Mouse (Mus musculus): Measurements from ENCODE around the gene Pramel1.
"Not testable (repeated sequence)": the region's sequence is repeated elsewhere in the genome, so short reads cannot be mapped to it uniquely, and the experiment has no call there.

Pramel1 gene

DNA sequence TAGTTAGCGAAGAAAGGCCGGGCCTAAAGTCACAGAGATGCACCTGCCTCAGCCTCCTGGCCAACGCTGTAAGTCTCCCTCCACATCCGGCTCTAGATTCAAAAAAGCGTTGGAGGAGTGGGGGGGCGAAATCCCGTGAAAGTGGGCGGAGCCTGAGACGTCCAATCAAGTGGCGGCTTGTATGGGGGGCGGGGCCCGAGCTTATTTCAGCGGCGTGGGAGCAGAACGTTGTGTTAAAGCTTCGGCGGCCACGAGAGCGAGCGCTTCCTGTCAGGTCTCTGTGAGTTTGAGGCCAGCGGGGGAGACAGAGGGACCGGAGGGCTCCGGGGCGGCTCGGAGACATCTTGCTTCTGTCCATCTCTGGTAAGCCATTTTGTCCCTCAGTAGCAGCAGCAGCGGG, at the start of gene Pramel1:
Pramel1 (plus strand) TSS at position 248 of the 400 bp plus-strand sequence.
- DNase-seq, result no peak

DNA sequence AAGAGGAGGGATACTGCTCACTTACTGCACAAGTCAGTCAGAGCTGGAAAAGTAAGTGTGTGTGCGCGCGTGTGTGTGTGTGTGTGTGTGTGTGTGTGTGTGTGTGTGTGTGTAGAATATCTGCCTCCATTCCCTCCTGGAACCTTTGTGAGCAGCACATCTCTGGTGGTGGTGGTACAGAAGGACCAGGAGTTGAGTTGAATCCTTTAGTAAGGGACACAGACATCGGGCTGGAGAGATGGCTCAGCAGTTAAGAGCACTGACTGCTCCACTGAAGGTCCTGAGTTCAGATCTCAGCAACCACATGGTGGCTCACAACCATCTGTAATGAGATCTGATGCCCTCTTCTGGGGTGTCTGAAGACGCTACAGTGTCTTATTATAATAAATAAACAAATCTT, 48.7 kb upstream of the Pramel1 start:
- not testable (repeated sequence) for DNase-seq

GRCm38 (mm10) chr4:143348678-143349077, 45.5 kb upstream of the Pramel1 start:
- no peak for DNase-seq

GRCm38 (mm10) chr4:143349484-143349906, 44.7 kb upstream of the Pramel1 start, which contains the start of gene Lrrc38:
Gene Lrrc38 (plus strand): TSS chr4:143349757.
- DNase-seq, result peak; percentile 10

DNA sequence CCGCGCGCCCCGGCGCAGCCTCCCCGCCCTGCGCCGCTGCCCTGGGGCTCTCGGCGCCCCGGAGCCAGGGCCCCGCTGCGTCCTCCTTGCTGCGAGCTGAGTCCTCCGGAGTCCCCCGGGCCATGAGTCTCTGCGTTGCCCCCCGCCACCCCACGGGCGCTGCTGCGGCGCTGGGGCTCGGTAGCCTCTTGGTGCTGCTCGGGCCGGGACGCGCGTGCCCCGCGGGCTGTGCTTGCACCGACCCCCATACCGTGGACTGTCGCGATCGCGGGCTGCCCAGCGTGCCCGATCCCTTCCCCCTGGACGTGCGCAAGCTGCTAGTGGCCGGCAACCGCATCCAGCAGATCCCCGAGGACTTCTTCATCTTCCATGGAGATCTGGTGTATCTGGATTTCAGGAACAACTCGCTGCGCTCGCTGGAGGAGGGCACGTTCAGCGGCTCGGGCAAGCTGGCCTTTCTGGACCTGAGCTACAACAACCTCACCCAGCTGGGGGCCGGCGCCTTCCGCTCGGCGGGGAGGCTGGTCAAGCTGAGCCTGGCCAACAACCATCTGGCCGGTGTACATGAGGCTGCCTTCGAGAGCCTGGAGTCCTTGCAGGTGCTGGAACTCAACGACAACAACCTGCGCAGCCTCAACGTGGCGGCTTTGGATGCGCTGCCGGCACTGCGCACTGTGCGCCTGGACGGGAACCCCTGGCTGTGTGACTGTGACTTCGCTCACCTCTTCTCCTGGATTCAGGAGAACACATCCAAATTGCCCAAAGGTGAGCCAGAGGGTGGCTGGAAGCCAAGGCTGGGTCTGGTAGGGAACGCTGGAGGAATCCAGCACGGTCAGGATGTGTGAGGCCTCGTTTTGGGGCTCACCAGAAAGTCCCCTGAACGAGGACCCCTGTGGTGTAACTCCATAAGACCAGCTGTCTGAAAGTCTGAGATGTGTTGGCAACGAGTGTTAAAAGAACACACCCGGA, 43.9 kb upstream of the Pramel1 start:
- DNase-seq, result no peak

GRCm38 (mm10) chr4:143352301-143352700, 41.9 kb upstream of the Pramel1 start:
- no peak for DNase-seq

- DNase-seq, result no peak
These were observed 32.7 kb upstream of the Pramel1 start for GRCm38 (mm10) chr4:143361520-143361919.

DNA sequence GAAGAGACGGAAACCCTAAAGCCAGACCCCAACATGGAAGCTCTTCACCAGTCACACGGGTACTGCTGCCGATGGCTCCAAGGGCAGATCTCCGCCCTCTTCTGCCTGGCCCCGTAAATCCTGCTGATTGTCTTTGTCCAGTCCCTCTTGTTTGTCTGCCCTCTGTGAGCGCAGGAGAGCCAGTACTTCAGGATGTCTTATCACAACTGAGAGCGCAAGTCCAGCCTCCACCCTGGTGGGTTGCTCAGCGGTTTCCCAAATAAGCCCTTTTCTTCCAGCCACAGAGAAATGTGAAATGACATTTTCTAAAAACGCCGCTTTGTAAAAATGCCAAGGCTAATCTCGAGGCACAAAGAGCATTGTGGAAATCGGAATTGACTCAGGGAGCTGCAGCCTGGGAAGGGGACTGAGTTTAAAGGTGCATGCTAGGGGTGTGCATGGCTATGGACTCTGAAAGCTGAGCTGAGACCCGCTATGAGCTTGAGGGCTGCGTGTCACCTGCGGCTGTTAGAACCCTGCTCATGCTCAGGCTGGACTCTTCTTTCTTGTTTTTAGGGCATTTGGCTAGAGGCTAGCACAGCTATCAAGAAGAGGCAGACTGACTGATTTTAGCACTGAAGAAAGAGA, 27.7 kb upstream of the Pramel1 start:
- no peak for DNase-seq

GRCm38 (mm10) chr4:143379480-143379879, 14.7 kb upstream of the Pramel1 start:
- no peak for DNase-seq

- DNase-seq, result no peak
These were observed 14.1 kb upstream of the Pramel1 start for GRCm38 (mm10) chr4:143379931-143380715.

DNA sequence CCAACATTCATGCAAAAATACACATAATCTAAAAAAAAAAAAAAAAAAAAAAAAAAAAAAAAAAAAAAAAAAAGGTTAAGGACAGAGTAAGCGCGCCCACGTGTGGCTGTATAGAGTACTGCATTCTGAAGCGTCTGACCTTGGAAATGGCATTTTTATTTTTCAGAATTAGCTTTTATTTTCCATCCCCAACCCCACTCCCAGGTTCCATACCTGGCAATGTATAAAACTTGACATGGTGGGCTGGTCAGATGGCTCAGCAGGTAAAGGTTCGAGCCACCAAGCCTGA, 13.6 kb upstream of the Pramel1 start:
- peak; percentile 70 for DNase-seq

DNA sequence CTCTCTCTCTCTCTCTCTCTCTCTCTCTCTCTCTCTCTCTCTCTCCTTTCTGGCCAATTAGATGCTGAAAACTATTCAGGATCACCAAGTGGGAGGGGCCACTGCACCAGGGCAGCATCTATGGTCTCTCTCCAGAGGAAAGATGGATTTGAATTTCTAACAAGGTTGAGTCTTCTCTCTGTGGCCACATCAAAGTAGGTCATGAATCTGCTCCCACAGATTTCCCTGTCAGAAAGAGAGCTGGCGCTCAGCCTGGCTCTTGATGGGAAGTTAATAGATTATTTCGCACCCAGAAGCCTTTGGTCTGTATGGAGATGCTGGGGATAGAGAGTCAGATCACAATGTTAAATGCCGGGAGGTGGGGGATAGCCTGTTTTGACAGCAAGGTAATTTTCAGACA, 12.1 kb upstream of the Pramel1 start:
- DNase-seq, result no peak

DNA sequence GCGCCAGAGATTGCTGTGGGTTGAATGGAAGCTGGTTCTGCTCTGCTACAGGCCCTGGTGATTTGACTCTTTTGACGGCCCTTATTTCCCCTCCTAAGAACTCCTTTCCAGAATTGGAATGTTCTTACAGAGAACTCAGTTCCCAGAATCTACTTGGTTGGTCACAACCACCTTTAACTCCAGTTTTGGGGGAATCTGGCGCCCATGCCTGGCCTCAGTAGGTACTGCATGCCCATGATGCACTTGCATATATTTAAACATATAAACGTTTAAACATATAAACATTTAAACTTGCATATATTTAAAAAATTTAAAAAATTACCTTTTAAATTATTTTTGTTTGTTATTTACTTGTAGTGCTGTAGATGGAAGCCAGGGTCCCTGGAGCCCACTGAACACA, 10.6 kb upstream of the Pramel1 start:
- DNase-seq, result peak; percentile 17

DNA sequence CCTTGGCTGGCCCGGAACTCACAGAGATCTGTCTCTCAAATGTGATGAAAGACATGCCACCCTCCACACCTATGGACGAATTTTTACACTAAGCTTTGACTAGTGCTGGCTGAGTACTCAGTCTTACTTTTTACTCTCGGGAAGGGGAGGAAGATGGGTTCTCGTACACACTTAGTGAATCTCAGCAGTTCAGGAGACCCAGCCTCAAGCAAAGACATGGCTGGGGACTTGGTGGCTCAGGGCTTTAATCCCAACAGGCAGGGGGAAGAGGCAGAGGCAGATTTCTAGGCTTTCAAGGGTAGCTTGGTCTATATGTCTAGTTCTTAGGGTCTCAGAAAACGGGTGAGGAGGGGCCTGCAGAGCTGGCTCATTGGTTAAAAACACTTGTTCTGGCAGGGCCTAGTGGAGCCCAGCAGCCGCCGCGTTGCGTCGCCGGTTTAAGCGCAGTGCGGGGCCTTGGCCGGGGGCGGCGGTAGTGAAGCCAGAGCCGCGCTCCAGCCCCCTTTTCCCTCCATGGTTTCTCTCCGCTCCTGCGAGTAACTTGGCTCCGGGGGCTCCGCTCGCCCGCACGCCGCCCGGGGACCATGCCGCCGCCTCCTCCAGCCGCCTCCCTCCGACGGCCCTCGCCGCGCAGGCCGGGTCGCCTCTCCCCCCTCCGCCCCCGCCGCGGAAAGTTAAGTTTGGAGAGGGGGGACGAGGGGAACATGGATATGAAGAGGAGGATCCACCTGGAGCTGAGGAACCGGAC, 5.1 kb upstream of the Pramel1 start:
- peak; percentile 44 for DNase-seq

GRCm38 (mm10) chr4:143411566-143412218, 17.5 kb downstream of the Pramel1 start:
- no peak for DNase-seq

DNA sequence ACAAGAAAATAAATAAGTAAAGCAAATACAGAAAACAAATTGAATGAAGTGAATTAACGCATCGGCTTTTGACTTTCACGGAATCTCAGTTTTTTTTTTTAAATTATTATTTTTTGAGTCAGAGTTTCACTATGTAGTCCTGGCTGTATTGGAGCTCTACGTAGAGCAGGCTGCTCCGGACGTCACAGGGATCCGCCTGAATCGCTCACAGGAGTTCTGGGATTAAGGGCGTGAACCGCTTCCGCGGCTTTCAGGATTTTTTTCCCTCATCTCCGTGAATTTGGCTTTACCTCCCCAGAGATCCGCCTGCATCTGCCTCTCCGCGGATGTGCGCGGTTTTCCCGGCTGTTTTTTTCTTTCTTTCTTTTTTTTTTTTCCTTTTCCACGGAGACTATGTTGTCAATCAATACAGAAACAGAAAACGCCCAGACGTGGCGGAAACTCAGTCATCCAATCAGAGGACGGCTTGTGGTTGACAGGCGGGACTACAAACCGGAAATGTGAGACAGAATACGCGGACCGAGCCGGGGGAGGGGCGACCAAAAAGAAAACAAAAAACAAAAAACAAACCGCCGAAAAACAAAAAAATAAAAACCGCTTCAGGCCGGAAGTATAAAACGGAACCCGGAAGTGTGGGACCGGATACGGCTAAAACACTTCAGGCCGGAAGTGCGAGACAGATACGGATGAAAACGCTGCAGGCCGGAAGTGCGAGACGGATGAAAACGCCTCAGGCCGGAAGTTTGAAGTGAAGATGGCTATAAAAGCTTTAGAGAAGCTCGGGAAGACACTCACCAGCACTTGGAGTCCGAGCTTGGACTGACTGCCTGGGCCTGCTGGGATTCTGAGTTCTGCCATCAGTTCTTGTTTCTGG, 18.2 kb downstream of the Pramel1 start, which contains the start of gene Pramef8:
Pramef8 (plus strand) TSS at position 208 of the 874 bp plus-strand sequence.
- peak; percentile 87 for DNase-seq

- DNase-seq, result no peak
These were observed 19.4 kb downstream of the Pramel1 start for GRCm38 (mm10) chr4:143413621-143414020.

DNA sequence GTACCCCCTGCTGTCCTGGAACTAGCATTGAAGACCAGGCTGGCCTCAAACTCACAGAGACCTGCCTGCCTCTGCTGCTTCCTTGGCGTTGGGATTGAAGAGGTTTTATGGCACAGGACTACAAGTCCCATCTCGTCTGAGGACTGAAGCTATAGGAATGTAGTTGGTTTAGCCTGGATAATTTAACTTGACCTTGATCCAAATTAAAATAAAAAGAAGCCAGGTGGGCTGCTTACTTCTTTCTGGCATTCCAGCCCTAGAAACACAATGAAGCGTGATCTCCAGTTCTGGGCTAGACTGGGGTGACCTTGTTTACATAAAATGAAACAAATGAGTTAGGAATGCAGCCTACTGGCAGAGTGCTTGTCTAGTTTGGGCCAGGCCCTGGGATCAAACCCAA, 19.9 kb downstream of the Pramel1 start:
- no peak for DNase-seq

DNA sequence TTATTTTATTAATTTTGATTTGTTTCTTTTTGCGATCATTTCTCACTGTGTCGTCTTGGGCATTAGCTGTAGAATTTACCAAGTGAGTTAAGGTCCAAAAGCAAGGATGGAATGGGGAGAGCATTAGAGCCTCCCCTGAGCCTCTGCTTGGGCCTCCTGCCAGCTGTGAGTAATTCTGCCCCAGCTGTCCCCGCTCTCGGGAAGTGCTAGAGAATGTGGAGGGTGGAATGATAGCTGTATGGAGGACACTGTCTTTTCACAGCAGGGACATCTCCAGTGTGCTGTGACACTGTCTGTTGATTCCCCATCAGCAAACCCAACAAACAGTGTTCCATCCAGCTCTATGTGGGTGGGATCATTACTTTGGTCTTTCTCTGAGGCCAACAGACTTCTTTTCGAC, 32.5 kb downstream of the Pramel1 start:
- DNase-seq, result not testable (repeated sequence)

Measured in right cerebral cortex, postnatal 14 days (tissue).